Mouse (Mus musculus): ENCODE results near the gene Nmd3.

DNA sequence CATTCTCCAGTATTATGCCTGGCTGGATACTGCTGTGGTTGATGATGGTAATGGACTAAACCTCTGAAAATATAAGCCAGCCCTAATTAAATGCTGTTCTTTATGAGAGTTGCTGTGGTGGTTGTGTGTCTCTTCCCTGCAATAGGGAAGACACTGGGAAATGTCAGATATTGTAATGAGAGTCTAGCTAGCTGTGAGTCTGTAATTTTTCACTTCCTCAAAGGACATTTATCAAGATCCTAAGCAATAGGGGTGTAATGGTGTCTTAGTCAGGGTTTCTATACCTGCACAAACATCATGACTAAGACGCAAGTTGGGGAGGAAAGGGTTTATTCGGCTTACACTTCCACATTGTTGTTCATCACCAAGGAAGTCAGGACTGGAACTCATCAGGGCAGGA lies 30.8 kb upstream of the Nmd3 start:
- TF ChIP-seq CTCF (IDR thresholded peaks at IDR 0.05; ENCODE audit: low read depth) (no peak), EP300 (IDR thresholded peaks at IDR 0.05; ENCODE audit: low read depth) (no peak)

Measured in liver, postnatal 0 days (tissue).